Mouse (Mus musculus) intestine, embryonic 15.5 days (tissue): ENCODE results near the gene Tbx2. TPM values are rescaled to one million over a fixed set of nuclear protein-coding genes. Genes with fewer than 3 reads are reported as not detected.

Source experiments
- ATAC-seq: fragments of 200-750 bp; cut with Nextera tagmentation; 2 replicates; pipeline ENCODE4 v1.8.0; 2017; ENCODE audit warnings: moderate TSS enrichment, moderate library complexity
- H3K27ac ChIP-seq: fragments of 300-500 bp; sonication (generic); 2 replicates; pipeline ENCODE4 v1.5.1; 2015; ENCODE audit warnings: mild to moderate bottlenecking, inconsistent platforms
- H3K27me3 ChIP-seq: fragments of 300-500 bp; sonication (generic); replicated peaks from 2 replicates; pipeline ENCODE4 v1.6.1; 2015; ENCODE audit warnings: inconsistent platforms
- H3K36me3 ChIP-seq: fragments of 300-500 bp; sonication (generic); 2 replicates; pipeline ENCODE4 v1.6.1; 2015; ENCODE audit warnings: inconsistent platforms
- H3K4me1 ChIP-seq: fragments of 300-500 bp; sonication (generic); replicated peaks from 2 replicates; pipeline ENCODE4 v1.6.1; 2015; ENCODE audit warnings: inconsistent platforms
- H3K4me2 ChIP-seq: fragments of 300-500 bp; sonication (generic); replicated peaks from 2 replicates; pipeline ENCODE4 v1.6.1; 2015; ENCODE audit warnings: mild to moderate bottlenecking, inconsistent platforms
- H3K4me3 ChIP-seq: fragments of 300-500 bp; sonication (generic); replicated peaks from 2 replicates; pipeline ENCODE4 v1.5.1; 2015; ENCODE audit warnings: inconsistent platforms
- H3K9ac ChIP-seq: fragments of 300-500 bp; sonication (generic); 2 replicates; pipeline ENCODE4 v1.6.1; 2015; ENCODE audit warnings: inconsistent platforms
- H3K9me3 ChIP-seq: fragments of 300-500 bp; sonication (generic); 2 replicates; pipeline ENCODE4 v1.6.1; 2016; ENCODE audit warnings: inconsistent platforms
- WGBS: fragments of 180-500 bp; shearing (Covaris S2); methylation state at CpG from one replicate; pipeline ENCODE4 v1.1.7; 2015; 5-methylcytosine and 5-hydroxymethylcytosine counted together
- polyA plus RNA-seq: library from polyadenylated mRNA; unstranded; fragments of >200 nt; fragmentation: Nextera tagmentation; extraction: Ambion mirVana; gene quantifications from 2 replicates; pipeline ENCODE4 v1.2.1, GENCODE M21; 2015

Gene Tbx2
- polyA plus RNA-seq, 1 experiment from 2014 or later = 5.6 TPM

DNA sequence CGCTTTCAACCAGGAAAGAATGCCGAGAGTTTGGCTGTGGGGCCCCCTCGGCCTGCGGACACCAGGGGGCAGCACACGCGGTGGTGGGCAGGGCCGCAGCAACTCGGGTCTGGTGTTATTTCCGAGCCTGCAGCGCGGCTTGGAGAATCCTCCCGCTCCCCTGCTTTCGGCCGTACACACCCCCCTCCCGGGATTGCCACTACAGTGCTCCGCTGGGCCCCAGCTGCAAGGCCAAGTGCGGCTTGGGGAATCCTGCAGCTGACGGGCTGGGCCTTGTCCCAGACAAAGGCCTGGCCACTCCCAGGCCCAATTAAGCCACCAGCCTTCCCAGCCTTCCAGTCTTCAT lies 11.0 kb downstream of the Tbx2 start:
- H3K4me2 ChIP-seq = peak overlapping the region; percentile 83
- H3K4me3 ChIP-seq = peak overlapping the region; percentile 48
- peak; percentile 48 for ATAC-seq
- peaks cover 45% of the 10 kb centered on the region for H3K27me3 ChIP-seq
- no peaks in the 10 kb centered on the region for H3K9me3 ChIP-seq
- peak overlapping the region; percentile 63 for H3K27ac ChIP-seq
- peak overlapping the region; percentile 39 for H3K9ac ChIP-seq
- H3K36me3 ChIP-seq = no peaks in the 10 kb centered on the region
- WGBS = under 1% methylated on average over 18 of the region's 18 CpGs
- peaks cover 31% of the 10 kb centered on the region for H3K4me1 ChIP-seq

DNA sequence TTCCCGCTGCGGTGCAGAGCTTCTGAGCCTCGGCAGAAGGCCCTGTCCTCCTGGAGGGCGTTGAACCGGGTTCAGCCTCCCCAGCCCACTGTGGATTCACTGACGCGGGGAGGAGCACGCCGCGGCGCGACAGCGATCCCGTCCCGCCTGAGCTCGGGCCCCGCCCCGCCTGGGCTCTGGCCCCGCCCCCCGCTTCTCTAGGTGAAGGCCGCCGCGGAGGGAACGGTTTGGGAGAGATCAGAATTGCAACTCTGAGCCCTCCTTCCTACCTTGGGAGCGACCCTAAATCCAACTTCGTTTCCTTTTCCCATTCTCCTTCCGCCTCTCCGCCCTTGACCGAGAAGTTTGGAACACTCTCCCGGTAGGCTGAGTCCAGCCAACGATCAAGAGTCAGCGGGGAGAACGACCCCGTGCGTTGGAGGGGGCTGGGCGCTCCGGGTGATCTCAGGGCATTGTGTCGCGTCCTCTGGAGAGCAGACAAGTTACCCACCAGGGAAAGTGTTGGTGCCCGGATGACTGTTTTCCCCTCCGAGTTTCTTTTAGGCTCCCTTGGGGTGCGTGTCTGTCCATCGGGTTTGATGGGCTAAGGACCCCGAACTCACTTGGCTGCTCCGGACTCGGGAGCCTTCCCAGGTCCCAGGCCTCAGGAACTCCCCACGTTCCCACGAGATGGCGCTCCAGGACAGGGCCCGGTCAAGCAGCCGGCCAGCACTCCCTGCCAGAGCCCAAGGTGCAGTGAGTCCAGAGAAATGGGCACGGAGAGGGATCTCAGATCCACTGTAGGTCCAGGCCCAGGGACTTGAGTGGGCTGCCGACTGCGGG lies 12.0 kb downstream of the Tbx2 start:
- Histone ChIP-seq H3K27me3 (peaks cover 37% of the 10 kb centered on the region), H3K9ac (peak overlapping the region; percentile 54), H3K27ac (peak overlapping the region; percentile 63), H3K36me3 (no peaks in the 10 kb centered on the region), H3K4me2 (peak overlapping the region; percentile 83), H3K4me3 (peak overlapping the region; percentile 48), H3K4me1 (peaks cover 31% of the 10 kb centered on the region), H3K9me3 (no peaks in the 10 kb centered on the region)
- ATAC-seq = peak; percentile 75
- under 1% methylated on average over 54 of the region's 54 CpGs for WGBS

DNA sequence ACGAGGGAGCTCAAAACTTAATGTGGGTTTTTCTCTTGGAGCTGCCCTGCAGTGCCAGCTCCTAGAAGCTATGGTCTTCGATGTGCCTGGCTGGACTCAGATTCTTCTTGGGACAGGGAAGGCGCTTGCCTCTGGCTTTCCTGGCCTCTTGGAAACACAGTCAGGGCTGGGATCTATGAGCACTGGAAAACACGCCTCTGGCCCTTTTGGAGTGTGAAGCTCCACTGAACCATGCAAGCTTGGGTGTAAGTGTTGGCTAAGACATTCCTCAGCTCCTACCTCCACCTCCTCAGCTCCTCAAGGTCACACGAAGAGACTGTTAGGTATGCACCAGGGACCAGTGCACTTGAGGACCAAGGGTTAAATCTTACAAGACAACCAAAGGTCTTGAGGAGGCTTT lies 12.6 kb downstream of the Tbx2 start:
- Histone ChIP-seq H3K9ac (no peak overlapping the region), H3K4me2 (peak overlapping the region; percentile 83), H3K36me3 (no peaks in the 10 kb centered on the region), H3K4me3 (peak overlapping the region; percentile 48; the same call in 1 of the 2 replicates), H3K27me3 (peaks cover 31% of the 10 kb centered on the region), H3K27ac (no peak overlapping the region), H3K4me1 (peaks cover 31% of the 10 kb centered on the region), H3K9me3 (no peaks in the 10 kb centered on the region)
- 45% methylated on average over 5 of the region's 5 CpGs for WGBS
- no peak for ATAC-seq

GRCm38 (mm10) chr11:85845921-85846320 lies 13.6 kb downstream of the Tbx2 start:
- Histone ChIP-seq H3K27me3 (peaks cover 21% of the 10 kb centered on the region), H3K4me2 (no peak overlapping the region), H3K9me3 (no peaks in the 10 kb centered on the region), H3K9ac (no peak overlapping the region), H3K4me1 (peaks cover 26% of the 10 kb centered on the region), H3K27ac (no peak overlapping the region), H3K36me3 (no peaks in the 10 kb centered on the region), H3K4me3 (no peak overlapping the region)
- WGBS = 44% methylated on average over 5 of the region's 5 CpGs
- ATAC-seq = no peak

GRCm38 (mm10) chr11:85846509-85846908 lies 14.2 kb downstream of the Tbx2 start:
- Histone ChIP-seq H3K27ac (no peak overlapping the region), H3K9me3 (no peaks in the 10 kb centered on the region), H3K4me1 (peaks cover 25% of the 10 kb centered on the region), H3K4me3 (no peak overlapping the region), H3K27me3 (peaks cover 17% of the 10 kb centered on the region), H3K4me2 (no peak overlapping the region), H3K36me3 (no peaks in the 10 kb centered on the region), H3K9ac (no peak overlapping the region)
- 67% methylated on average over 4 of the region's 4 CpGs for WGBS
- ATAC-seq = no peak

- H3K27me3 ChIP-seq = peaks cover 7% of the 10 kb centered on the region
- H3K4me1 ChIP-seq = peaks cover 1% of the 10 kb centered on the region; the same call in 1 of the 2 replicates
- H3K4me3 ChIP-seq = peak overlapping the region; percentile 23
- no peaks in the 10 kb centered on the region for H3K36me3 ChIP-seq
- ATAC-seq = peak; percentile 60
- no peak overlapping the region for H3K27ac ChIP-seq
- WGBS = 2% methylated on average over 21 of the region's 21 CpGs
- no peak overlapping the region for H3K9ac ChIP-seq
- H3K4me2 ChIP-seq = peak overlapping the region; percentile 58
- H3K9me3 ChIP-seq = no peaks in the 10 kb centered on the region
Measured at GRCm38 (mm10) chr11:85849037-85849436, 16.7 kb downstream of the Tbx2 start.

DNA sequence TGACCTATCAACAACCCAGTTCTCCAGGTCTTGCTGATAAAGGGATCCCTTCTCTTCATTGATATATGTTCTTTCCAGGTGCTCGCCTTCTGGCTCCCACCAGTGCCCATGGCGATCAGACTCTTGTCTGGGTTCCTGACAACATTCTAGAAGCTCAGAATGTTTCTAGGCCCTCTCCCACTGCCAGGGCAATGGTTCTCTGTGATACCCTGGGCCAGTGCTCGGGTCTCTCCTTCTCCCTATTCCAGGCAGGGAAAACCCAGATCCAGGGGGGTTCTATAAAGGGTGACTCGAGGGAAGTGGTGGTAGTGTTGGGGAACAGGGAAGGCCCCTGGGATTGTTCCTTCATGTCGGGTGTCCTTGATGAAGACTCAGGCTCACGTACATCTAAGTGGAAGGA lies 17.9 kb downstream of the Tbx2 start, which contains the start of gene Gm11444:
Gm11444 (minus strand) TSS at position 101 of the 400 bp plus-strand sequence.
- H3K9ac ChIP-seq = no peak within 1 kb of the TSS
- no peaks in the 10 kb centered on the region for H3K36me3 ChIP-seq
- H3K27ac ChIP-seq = no peak within 1 kb of the TSS
- no peaks in the 10 kb centered on the region for H3K9me3 ChIP-seq
- ATAC-seq = no peak
- peaks cover 7% of the 10 kb centered on the region for H3K27me3 ChIP-seq
- WGBS = 87% methylated on average over 6 of the region's 6 CpGs
- H3K4me1 ChIP-seq = no peaks in the 10 kb centered on the region
- no peak within 1 kb of the TSS for H3K4me3 ChIP-seq
- H3K4me2 ChIP-seq = peak within 1 kb of the TSS; percentile 58; the same call in 1 of the 2 replicates

DNA sequence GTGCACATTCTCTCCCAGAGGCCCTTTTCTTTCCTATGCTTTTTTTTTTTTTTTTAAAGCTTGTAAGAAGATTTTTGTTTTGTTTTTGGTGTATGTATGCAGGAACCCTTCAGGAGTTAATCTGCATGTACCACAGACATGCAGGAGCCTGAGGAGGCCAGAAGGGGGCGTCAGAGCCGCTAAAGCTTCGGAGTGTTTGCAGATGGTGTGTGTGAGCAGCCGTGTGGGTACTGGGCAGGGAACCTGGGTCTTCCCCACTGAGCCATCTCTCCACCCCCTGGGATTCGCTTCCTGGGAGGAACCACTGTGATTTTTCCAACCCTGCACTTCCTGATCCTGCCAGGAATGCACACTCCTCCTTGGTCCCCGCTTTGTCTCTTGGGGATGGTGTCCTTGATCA lies 18.4 kb downstream of the Tbx2 start:
- Histone ChIP-seq H3K4me1 (no peaks in the 10 kb centered on the region), H3K9ac (no peak overlapping the region), H3K4me3 (no peak overlapping the region), H3K4me2 (no peak overlapping the region), H3K9me3 (no peaks in the 10 kb centered on the region), H3K36me3 (no peaks in the 10 kb centered on the region), H3K27ac (no peak overlapping the region), H3K27me3 (0 out of 2 replicates have a peak, but pooled peaks cover 3% of the 10 kb centered on the region)
- WGBS = 41% methylated on average over 6 of the region's 6 CpGs
- ATAC-seq = no peak

- no peak for ATAC-seq
- Histone ChIP-seq H3K4me3 (no peak overlapping the region), H3K4me1 (no peaks in the 10 kb centered on the region), H3K4me2 (no peak overlapping the region), H3K9me3 (no peaks in the 10 kb centered on the region), H3K27ac (no peak overlapping the region), H3K27me3 (no peaks in the 10 kb centered on the region), H3K36me3 (no peaks in the 10 kb centered on the region), H3K9ac (no peak overlapping the region)
- 41% methylated on average over 6 of the region's 6 CpGs for WGBS
Measured at GRCm38 (mm10) chr11:85857997-85858698, 25.8 kb downstream of the Tbx2 start.

GRCm38 (mm10) chr11:85864363-85864762 lies 32.0 kb downstream of the Tbx2 start:
- Histone ChIP-seq H3K27me3 (0 out of 2 replicates have a peak, but pooled peaks cover 3% of the 10 kb centered on the region), H3K9me3 (no peaks in the 10 kb centered on the region), H3K9ac (no peak overlapping the region), H3K36me3 (no peaks in the 10 kb centered on the region), H3K4me3 (no peak overlapping the region), H3K4me1 (no peaks in the 10 kb centered on the region), H3K27ac (no peak overlapping the region), H3K4me2 (no peak overlapping the region)
- ATAC-seq = no peak
- whole genome bisulfite sequencing = 45% methylated on average over 7 of the region's 7 CpGs

GRCm38 (mm10) chr11:85876059-85876788 lies 43.9 kb downstream of the Tbx2 start:
- H3K4me1 ChIP-seq = no peaks in the 10 kb centered on the region
- no peaks in the 10 kb centered on the region for H3K9me3 ChIP-seq
- no peak overlapping the region for H3K4me3 ChIP-seq
- WGBS = 62% methylated on average over 24 of the region's 24 CpGs
- no peak overlapping the region for H3K27ac ChIP-seq
- H3K27me3 ChIP-seq = no peaks in the 10 kb centered on the region; the same call in 1 of the 2 replicates
- H3K9ac ChIP-seq = no peak overlapping the region
- ATAC-seq = no peak
- no peak overlapping the region for H3K4me2 ChIP-seq
- no peaks in the 10 kb centered on the region for H3K36me3 ChIP-seq

GRCm38 (mm10) chr11:85884498-85884897 lies 52.1 kb downstream of the Tbx2 start:
- no peak overlapping the region for H3K27ac ChIP-seq
- no peaks in the 10 kb centered on the region for H3K9me3 ChIP-seq
- H3K9ac ChIP-seq = no peak overlapping the region
- H3K4me3 ChIP-seq = no peak overlapping the region
- WGBS = 70% methylated on average over 4 of the region's 4 CpGs
- H3K4me1 ChIP-seq = peaks cover 15% of the 10 kb centered on the region
- ATAC-seq = no peak
- H3K27me3 ChIP-seq = peaks cover 57% of the 10 kb centered on the region
- no peaks in the 10 kb centered on the region for H3K36me3 ChIP-seq
- H3K4me2 ChIP-seq = no peak overlapping the region
